Mouse (Mus musculus) kidney, postnatal 25 days (tissue): Measurements from ENCODE around the gene Il17a.
"Not testable (repeated sequence)": the region's sequence is repeated elsewhere in the genome, so short reads cannot be mapped to it uniquely, and the experiment has no call there.

Source experiments
- DNase-seq, 2 experiments: peaks; one replicate each; pipeline ENCODE4 v3.0.0; 2021; ENCODE audit warnings: mixed read lengths in 2 of 2

Gene Il17a

DNA sequence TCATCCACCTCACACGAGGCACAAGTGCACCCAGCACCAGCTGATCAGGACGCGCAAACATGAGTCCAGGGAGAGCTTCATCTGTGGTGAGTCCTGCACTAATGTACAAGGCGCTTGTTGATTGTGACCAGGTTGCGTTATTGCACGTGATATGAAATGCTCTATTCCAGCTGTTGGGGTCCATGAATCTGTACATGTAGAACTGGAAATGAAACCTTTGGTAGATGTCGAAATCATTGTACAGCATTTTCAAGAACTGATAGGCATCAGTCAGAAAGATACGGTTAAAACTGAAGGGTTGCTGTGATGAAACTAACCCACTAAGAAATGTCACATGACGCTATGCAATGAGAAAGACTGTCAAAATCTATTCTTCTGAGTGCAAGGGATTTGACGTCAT lies at the start of gene Il17a:
Gene Il17a, plus strand, starts transcription at position 3 of the 400 bp plus-strand sequence.
- DNase-seq = no peak

DNA sequence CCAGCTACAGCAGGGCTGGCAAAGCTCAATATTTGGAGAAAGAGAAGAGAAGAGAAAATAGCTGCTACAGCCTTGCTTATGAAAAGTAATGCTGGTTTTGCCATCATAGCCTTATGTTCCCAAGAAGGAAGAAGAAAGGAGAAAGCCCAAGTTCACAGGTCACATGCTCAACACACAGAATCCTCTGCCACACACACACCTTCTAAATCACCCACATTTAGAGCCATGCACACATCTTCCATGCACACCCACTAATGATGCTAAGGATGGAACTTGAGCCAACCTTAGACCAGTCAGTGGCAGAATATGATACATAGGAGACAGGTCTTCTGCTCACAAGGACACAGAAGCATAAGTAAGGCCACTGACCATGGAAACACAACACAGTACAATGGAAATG lies 47.9 kb upstream of the Il17a start:
- no peak for DNase-seq

DNA sequence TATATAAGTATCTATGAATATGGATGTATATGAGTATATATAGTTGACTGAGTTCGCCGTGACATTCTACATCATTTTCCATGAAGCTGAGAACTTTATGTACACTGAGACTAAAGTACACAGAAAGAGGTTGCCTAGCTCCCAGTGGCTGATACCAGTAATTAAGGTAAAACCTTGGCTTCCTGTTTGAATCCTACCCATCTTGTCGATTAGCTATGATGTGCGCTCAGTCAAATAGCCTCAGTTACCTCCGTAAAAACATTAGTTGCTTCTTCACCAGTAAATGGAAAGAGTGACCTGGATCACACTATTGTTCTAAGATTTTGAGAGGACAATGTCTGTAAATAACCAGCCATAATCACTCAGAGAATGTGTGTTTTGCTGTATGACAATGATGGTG lies 47.3 kb upstream of the Il17a start:
- DNase-seq = no peak

DNA sequence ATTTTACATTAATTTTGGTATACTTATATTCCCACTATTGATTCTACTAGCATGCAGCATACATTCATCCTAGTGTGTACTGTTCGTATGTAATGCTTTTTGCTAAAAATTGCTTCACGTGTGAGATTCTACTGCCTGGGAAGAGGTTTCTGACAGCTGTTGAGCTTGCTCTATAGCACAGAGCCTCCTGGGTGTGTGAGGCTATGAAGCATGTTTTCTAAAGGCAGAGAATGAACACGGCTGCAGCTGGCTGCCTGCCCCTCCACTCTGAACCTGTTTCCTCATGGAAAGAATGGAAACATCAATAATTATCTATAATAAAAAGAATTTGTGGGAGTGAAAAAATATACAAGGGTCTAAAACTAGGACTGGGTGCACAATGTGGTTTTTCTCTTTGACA lies 46.9 kb upstream of the Il17a start:
- DNase-seq = no peak

DNA sequence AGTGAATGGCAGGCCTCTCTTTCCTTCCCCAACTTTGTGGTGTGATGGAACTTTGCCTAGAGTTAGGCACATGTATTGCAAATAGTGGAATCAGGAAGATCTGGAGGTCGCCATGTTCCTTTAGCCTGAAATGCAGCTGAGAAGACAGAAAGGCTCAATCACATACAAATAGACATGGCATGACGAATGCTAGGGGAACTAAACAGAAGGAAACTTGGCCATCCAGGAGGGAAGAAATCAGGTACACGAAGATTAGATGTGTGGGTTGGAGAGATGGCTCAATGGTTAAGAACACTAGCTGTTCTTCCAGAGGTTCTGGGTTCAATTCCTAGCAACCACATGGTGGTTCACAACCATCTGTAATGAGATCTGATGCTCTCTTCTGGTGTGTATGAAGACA lies 46.3 kb upstream of the Il17a start:
- no peak for DNase-seq

DNA sequence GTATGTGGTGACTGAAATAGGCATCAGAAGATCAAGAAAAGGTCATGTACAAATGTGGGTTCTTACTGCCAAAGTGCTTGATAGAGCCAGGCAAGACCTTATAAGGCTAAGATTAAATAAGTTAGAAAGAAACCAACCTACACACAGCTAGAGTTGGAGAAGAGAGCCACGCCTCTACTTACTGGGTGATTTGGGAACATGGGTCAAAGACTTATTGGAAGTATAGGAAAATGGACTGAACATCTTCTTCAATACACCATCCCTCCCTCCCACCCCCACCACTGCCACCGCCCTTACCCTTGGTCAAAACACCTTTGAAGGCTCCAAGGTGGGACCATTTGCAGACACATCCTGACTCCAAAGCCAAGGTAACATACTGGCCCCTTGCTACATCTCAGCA lies 45.3 kb upstream of the Il17a start:
- DNase-seq = no peak

DNA sequence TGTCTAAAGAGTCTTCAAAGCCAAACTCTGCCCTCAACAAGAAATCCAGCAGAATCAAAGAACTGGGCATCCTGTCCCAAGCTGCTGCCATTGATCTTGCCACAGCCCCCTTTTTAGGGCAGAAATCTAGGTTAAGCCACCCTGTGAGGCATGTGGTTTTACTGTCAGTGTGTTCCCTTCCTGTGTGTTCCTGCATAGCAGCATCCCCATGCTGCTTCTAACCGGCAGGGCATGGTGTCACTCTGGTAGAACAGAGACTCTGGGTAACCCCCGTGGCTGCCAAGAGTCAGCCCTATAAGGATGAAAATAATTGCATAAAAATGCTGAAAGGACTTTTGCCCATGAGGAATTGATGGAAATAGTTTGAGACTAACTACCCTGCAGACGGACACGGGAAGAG lies 44.8 kb upstream of the Il17a start:
- no peak for DNase-seq

DNA sequence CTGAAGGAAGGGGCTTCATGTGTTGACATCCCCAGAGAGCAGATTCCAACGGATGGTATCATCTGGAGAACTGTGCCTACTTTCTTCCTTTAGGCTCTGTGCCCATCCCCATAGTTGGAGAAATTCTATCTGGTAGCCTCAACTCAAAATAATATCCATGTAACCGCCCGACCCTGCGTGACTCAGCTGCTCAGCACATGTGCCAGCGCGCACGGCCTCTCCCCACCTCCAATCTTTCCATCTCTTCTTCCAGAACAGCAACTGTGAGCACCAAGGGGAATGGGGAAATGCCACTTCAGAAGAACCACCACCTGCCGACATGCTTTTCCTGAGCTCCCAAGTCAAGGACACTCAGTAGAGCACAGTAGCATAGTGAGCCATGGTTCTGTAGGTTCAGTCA lies 39.4 kb upstream of the Il17a start:
- DNase-seq = no peak

DNA sequence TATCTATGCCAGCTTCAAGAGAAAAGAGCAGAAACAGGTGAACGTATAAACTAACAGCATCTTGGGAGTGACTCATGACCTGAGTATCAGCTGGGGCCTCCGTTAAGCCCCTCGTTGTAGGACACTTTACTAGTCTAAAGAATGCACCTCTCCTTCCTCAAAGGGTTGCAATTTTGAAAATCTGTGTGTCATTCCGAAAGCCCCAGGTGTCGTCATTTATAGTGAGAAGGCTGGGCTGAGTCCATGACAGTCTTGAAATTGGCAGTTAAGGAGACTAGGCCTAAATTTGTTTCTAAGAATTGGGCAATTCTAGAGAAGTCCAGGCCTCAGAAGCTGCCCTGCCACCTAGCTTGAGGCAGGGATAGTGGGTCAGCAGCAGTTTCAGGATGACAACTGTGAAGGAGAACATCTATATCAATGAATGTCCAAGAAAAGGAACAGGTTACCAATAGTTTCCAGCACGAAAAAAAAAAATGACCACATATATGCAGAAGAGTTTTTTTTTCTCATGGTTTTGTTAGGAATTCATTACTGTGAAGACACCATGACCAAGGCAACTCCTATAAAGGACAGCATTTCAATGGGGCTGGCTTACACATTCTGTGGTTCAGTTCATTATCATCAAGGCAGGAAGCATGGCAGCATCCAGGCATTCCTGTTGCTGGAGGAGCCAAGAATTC lies 36.9 kb upstream of the Il17a start:
- DNase-seq = no peak

DNA sequence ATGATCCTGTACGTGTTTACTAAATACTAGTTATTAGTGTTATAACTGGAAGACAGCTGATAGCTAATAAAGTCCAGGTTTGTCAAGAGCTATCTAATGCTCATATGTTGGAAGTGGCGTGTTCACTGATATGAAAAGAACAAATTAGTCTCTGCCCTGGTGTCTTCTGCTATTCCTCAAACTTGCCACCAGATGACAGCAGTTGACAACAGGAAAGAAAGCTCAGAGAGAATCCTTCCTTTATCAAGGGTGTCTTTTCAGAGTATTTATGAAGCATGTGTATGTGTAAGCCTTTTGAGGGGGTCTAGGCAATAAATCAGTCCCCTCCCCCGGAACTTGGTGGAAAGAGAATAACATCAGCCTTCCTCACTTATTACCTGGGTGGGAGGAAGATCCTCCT lies 30.7 kb upstream of the Il17a start:
- no peak for DNase-seq

DNA sequence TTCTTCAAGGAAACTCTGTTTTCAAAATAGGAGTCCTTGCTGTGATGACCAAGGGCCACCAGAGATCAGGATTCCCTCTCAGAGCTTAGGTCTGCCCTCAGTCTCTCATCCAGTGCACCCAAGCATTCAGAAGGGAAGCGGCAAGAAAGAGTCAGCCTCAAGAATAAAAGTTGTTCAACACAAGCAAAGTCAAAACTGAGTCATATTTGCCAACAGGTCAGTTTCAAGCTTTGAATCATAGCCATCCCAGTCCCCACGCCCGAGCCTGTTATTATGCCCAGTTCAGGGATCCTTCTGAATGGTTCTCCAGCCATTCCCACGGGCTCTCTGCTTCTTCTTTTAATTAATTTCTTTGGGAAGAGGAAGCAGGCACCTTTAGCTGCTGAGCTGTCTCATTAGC lies 5.9 kb downstream of the Il17a start:
- no peak for DNase-seq

DNA sequence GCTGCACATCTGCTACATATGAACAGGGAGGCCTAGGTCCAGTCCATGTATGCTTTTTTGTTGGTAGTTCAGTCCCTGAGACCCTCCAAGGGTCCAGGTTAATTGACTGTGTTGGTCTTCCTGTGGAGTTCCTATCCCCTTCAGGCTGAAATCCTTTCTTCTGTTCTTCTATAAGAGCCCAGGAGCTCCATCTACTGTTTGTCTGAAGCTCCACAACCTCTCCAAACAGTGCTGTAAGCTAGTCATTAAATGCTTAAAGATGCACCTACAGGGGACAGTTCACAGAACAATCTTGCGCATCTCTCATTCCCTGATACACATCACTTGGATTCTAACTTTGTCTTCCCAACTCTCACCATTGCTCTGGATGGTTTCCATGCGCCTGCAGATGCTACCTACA lies 7.8 kb downstream of the Il17a start:
- peak in 1 of 2 experiments; percentile 7 for DNase-seq

DNA sequence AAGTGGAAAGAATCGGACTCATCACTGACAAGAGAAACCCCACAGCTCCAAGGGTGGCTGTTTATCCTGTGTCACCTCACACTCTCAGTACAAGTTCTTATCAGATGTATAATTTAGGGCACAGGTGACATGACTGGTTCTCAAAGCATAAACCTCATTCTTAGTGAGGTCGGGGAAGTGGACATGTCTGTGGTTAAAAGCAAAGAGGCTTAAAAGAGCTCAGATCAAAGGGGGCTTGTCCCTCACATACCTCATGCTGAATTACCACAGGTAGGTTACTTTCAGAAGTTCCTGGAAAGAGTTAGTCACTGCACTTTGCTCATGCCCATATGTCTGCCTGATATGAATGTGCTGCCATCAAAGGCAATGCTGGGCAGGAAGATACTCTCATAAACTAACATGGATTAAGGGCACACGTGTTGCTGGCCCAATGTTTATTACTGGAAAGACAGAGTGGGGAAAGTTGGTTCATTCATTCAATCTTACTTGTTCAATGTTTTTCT lies 9.8 kb downstream of the Il17a start:
- no peak for DNase-seq

DNA sequence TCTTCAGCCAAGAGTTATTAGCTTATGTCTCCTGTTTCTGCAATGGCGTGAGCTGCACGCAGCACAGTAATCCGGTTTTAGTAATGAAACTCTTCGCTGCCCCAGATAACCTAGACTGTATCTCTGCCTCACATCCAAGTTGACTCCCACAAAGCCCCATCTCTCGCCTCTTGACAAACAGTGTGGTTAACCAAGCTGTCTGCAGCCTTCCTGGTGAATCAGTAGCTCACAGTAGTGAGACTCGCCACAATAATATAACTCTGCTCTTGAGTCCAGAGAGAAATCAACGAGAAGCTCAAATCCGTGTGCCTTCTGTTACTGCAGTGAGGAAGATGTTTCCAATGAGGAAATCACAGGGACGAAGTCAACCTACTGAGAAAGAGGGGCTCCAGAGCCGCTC lies 23.7 kb downstream of the Il17a start:
- no peak for DNase-seq

DNA sequence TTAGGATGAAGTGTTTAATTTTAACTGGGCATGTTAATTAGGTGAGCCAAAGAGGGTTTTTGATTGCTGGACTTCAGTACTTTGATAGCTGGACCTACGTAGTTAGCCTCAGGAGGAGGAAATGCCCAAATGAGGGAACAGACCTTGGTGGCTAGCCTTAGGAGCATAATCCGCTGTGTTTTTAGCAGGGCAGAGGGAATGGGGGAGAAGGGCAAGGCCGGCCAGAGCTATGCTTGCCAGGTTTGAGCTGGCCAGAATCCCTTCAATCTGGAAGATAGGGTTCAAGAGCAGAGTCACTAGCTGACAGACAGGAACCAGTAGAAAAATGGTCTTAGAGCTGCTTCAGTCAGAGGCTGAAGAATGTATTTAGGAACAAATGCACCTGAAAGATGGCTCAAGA lies 26.9 kb downstream of the Il17a start:
- no peak for DNase-seq

DNA sequence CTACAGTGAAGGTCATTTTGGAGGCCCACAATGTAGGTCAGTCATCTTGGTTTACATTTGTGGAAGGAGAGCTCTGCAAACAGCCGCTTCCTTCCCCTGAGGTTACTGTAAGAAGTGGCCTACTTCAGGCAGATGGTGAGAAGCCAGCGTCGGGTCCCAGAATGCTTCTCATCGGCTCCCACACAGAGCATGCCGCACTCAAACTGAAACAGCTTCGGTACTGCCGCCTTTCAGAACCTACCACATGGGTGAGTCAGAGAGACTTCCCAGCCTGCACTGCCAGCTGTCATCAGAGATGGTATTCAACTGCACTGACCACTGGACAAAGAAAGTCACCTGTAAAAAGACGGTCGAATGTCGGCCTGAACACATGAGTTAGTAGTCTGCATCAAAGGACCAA lies 29.1 kb downstream of the Il17a start:
- DNase-seq = no peak

DNA sequence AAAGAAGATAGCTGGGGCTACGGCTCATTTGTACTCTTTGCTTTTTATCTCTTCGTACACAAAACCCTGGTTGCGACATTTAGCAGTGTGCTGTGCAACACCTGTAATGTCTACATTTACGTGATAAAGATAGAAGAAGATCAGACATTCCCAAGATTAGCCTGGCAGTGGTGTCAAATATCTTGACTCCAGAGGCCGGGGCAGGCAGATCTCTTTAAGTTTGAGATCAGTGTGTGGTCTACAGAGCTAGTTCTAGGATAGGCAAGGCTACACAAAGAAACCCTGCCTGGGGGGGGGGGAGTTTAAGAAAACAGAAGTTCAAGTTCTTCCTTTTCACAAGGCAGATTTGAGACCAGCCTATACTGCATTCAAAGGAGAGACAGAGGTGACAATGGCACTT lies 29.6 kb downstream of the Il17a start:
- DNase-seq = no peak

DNA sequence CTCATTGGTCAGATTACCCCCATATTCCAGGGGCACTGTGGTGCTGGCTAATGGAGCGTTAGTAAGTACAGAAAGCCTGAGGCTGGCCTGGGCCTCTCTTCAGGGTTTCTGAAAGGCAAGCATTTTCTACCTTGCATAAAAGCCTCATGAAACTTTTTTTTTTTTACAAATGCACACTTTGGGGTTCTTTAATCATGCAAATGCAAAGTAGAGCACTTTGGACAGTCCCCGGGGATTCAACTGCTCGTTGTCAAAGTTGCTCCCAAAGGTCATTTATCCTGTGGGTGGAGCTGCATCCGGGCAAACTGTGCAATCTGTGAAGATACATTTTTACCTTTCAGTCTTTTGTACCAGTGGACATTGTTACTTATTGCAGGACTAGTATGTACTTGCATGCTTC lies 30.7 kb downstream of the Il17a start:
- no peak for DNase-seq

DNA sequence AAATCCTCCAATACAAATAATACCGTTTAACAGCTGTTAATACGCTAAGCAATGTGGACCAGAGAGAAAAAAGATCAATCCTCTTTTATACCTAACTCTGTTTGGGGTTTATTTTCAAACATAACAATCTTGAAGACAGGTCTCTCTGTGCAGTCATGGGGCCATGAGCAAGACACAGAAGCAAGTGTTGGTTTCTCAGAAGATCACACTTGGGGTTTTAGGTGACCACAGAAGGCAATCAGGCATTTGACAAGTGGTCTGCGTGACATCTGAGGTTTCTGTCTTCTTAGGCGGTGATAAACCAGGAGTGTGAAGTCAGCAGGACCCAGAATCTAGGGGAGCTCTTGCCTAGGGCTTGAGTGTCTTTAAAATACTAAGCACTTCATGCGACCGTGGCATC lies 35.8 kb downstream of the Il17a start:
- no peak for DNase-seq

DNA sequence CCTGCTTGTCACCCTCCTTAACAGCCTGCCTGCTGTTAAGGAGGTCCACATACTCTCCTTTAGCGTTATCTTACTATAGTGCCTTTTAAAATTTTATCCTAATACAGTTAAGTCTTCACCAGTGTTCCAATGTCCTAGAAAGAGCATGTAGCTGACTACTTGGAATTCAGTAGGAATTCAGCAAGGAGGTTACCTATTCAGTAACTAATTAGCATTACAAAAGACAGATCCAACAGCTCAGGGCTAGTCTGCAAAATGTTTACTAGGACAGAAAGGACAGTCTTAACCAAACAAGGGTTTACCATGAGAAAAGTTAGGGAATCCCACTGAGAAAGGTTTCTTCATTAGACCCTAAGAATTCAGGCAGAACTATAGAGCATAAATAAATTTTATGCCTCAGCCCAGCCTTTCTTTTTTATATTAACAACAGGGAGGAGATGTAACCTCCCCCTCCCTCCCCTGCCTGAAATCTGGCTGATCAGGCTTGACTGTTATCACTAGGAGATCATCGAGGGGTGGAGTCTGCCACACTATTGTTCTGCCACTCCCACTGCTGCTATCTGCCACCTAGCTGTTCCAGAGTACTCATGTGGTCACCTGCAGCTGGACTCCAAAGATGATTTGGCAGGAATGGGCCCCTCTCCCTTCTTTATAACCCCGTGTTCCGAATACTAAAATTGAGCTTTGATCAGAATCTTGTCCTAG lies 43.5 kb downstream of the Il17a start:
- DNase-seq = not testable (repeated sequence)

DNA sequence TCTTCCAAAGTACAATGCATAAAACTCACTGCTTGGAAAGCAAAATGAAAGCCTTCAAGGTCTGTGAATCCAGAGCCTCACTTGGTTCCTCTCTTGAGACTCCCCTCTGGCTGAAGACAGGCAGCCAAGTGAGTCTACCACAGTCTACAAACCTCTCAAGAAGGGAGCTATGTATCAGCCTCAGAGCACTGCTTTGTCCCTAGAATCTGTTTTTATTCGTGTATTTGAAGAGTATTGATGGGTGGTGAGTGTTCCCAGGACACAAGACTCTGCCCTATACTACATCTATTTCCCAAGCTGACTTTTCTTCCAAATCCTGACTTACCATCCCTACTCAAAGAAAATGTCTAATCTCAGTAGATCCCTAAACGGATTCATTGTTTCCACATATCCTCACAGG lies 47.7 kb downstream of the Il17a start:
- DNase-seq = no peak
